Mouse (Mus musculus) thymus, postnatal 4 days (tissue): ENCODE data around the gene Mob3b.

Experiments
- DNase-seq: peaks from one replicate; pipeline ENCODE4 v3.0.0; 2021

The Mob3b gene

DNA sequence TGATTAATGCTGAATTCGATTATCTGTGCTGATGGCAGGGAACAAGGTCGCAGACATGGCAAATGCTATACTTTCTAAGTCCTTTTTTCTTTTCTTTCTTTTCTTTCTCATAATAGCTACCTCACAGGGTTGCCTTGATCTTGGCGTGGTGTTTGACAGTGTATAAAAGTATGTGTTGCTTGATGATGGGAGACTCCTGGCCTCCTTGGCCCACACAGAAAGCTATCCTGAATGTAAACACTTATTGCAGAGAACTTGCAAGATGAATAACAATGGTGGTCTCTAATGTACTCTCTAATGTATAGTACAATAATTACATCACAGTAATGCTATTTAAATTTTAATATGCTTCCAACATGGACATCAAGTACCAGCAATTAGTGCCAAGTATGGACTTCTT lies 96.9 kb downstream of the Mob3b start:
- DNase-seq = no peak

DNA sequence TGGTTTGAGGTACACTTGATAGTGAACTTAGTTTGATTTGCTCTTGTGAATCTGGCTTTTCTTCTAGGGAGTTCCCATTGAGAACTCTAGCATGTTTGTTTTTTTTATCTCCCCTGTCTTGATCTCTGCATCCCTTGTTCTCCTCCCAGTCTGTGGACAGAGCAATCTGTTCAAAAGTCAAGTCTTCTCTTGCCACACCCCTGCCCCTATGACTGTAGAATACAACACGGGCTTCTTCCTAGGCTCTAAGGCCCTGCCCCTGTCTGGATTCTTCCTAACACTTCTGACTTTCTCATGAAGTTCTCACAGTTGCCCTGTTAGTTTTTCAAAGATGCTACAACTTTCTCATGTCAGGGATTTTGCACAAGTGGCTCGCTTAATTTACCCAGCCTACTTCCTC lies 102.9 kb downstream of the Mob3b start:
- DNase-seq = no peak

DNA sequence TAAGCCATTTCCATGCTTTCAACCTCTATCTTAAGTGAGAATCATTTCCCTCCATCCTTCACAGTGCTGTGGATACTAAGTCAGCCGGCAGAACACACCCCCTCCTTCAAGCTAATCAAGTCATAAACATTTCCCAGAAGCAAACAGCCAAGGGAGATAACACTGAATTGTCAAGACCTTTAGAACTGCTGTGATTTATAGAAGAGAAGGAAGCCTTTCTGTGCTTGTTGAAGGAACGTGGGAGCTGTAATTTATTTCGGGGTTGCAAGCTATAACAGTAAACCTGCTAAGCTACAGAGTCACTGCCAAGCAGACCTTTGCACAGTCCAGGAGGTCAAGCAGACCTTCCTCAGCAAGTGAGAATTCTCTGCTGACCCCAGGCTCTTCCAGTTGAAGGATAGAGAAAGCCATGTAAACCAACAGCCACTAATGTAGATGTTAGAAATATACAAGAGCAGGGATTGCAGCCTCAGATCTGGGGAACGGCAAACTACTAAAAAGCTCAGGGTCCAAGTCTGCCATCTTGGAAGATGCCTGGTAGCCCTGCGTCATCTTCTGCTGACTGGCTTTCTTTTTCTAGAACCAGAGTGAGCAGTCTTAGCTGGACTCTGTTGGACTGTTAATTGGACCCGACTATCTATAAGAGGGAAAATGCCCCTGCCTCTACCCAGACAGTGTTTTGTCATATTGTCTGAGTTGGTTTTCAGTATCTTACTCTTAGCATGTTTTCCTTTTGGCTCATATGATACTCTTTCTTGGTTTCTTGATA lies 104.9 kb downstream of the Mob3b start:
- no peak for DNase-seq

GRCm38 (mm10) chr4:35051152-35051551 lies 106.1 kb downstream of the Mob3b start:
- no peak for DNase-seq

DNA sequence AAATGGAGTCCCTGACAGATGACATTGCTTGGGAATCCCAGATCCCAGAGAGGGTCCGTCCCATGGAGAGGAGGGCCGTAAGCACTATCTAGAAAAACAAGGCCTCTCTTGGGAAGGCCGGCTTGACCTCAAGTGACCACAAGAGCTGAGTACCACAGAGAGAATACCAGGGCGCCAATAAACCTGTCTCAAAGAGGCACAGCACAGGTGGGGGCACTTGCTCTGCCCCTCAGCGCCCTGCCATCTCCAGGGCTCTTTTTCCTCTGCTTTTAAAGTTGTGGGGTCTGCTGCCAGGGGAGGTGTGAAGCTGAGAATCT lies 107.6 kb downstream of the Mob3b start:
- no peak for DNase-seq

DNA sequence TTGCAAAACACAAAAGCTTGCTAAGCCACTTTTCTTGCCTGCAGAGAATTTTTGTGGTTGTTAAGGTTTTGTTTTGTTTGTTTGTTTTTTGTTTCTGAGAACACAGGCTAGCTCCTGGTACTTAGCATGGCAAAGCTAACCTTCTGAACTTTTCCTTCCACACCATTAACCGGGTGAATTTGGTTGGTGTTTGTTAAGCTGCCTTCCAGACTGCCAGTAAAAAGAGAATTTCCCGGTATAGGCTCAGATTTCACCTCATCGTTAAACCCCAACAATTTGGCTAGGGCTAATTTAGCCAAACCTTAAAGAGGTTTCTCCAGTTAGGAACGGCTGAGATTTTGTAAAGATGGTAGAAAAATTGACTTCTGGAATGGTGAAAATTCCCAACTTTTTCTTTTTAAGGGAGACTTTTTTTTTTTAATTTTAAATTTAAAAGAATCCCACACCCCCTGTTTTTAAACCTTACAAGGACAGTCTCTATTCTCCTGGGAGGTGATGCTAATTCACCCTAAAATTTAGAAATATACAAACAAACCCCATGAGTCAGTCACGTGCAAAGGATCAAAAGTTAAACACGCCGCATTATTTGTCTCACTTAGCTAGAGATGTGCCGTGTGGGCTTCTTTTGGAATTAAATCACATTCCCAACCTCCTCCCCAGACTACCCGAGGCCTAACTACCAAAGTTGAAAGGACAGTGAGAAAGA lies 108.1 kb downstream of the Mob3b start:
- DNase-seq = no peak

GRCm38 (mm10) chr4:35040896-35041295 lies 116.4 kb downstream of the Mob3b start:
- no peak for DNase-seq

DNA sequence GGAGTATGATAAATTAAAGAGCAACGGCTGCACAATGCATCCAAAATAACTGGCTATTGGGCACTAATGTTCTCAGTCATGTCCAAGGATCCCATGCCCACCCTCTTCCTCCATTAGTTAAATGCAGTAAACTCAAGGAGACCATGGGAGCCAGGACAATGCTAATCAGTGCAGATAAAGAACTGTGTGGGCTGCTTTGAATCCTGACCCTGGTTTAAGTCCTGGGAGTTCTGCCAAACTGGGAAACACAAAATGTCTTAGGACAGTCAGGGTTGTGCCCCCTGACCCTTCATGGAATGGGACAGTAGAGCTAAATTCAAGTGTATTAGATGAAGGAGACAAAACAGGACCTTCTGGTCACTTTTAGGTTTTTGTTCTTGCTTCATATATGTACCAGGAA lies 117.0 kb downstream of the Mob3b start:
- DNase-seq = no peak

DNA sequence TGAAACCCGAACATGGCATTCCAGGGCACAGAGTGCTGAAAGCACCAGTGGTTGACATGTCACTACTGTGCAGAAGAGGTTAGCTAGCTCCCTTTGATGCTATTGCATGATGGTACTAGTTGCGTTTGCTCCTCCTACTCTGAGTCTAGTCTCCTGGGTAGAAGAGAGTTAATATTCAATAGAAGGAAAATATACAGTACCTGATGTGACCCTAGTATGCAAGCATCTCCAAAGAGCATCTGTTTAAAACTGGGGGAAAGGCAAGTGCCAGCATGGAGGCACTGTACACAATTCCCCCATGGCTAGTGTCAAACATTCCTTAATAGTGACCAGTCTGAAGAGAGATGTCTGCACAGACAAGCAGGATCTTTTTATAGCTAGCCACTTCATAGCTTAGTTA lies 119.5 kb downstream of the Mob3b start:
- DNase-seq = no peak

GRCm38 (mm10) chr4:35034504-35035290 lies 122.6 kb downstream of the Mob3b start:
- no peak for DNase-seq

DNA sequence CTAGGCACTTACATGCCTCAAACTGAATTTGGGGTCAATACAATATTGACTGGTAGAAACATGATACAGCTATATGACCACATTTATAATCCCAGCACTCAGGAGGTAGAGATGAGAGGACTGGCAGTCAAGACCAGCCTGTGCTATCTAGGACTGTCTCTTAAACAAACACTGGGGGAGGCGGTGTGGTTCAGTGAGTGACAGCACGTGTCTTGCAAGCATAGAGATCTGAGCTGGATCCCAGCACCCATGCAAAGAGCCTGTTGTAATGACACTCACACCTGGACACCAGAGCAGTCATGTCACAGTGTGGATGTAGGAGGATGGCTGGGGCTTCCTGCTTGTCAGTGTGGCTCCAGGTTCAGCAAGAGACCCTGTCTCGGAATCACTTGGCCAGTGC lies 124.5 kb downstream of the Mob3b start:
- DNase-seq = no peak

DNA sequence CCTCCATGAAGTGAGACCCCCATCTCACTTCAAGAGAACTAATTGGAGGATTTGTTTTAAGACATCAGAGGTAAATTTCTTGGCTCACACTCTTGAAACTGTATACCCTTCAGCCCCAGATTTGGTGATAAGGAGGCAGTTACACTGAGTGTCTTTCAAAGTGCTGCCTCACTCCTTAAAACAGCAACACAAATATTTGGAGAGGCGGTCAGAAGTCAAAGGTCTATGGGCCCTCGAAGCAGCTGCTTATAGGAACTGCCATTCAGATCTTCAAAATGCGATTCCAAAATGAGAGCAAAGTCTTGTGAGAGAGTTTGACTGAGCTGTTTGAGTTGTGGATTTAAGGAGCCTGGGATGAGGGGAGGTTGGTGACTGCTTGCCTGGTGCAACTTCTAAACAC lies 125.7 kb downstream of the Mob3b start:
- DNase-seq = no peak

GRCm38 (mm10) chr4:35031141-35031540 lies 126.1 kb downstream of the Mob3b start:
- no peak for DNase-seq

DNA sequence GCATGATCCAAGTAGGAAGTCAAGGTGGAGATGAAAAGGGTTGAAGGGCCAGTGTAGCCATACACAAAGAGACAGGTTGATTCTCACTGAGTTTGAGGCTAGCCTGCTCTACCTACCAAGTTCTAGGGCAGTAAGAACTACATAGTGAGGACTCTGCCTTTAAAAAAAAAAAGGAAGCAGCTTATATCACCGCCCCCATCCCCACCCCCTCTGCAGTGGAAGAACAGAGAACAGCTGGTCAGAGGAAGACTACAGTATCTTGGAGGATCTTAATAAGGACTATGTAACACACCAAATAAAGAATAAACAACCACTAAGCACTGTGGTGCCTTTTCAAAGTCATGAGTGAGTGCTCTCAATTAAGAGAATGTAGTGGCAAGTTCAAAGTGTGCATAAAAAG lies 138.9 kb downstream of the Mob3b start:
- no peak for DNase-seq

GRCm38 (mm10) chr4:35012401-35013307 lies 144.6 kb downstream of the Mob3b start:
- DNase-seq = no peak

DNA sequence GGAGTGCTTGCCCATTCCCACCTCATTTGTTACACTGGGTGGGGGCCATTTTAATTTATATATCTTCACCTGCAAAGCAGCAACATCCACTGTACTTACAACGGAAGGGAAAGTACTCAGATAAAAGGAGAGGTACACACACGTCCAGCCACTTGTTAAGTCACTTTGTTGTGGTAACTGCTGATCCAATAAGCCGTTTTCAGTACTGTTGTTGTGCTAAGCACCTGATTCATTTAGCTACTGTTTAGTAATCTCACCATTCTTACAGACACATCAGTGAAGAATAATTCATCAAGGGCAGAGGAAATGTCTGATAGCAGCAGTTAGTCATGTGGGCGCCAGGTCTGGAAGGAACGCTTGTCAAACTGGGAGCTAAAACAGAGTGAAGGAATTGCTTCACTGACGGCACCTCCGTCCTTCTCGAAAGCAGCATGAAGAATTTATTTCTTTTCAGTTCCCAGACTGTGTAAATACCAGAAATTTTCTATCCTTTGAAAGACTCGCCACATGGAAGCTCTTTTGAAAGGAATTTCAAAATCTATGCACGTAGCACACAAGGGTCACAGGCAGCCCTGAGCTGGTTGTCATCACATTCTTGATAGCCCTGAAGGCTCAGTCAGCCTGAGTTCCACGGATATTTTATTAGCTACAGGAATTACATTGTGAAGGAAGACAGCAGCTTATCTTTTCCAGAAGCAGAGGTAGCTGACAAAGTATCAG lies 150.6 kb downstream of the Mob3b start:
- no peak for DNase-seq

GRCm38 (mm10) chr4:35006056-35006455 lies 151.2 kb downstream of the Mob3b start:
- DNase-seq = no peak

DNA sequence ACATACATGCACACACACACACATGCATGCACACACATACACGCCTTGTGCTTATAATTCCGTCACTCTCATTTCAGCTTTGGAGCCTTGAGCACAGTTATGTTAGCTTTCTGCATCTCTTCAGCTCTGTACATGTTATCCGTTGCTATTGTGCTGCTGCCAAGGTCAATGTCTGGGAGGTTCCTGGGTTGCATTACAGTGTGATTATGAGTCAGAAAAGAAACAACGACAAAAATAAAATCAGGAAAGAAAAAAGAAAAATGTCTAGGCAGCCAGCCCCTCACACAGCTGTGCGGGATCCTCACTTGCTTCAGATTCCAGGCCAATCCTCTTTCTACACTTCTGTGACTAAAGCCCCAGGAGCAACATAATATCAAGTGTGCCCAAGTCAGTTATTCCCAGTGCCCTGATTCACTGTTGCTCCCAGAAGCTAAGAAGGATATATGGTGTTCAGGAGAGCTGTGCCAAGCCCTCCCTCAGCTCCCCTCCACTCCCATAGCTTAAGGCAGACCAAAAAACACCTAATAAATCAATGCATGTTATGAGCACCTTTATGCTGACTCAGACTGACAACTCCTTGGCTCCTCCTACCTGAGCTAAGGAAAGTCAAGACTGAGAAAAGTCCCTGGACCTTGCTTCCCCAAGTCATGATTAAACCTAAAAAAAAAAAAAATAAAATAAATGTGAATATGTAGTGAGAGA lies 152.1 kb downstream of the Mob3b start:
- no peak for DNase-seq

DNA sequence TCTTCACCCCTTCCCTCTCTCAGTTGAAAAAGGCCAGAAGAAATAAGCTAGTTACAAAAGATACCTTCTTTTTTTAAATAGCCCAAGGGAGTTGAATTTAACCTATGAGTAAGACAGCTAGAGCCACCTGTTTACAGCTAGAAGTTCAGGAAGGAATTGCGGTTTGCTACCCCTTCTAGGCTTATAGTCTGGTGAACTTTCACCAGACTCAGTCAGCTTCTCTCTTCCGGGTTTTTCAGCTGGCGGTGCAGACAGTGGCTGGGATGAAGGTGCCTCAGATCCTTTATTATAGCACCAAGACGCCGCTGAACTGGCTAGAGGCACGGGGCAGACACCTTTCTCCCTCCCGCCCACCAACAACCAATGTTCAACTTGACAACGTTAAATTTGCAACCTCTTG lies 152.8 kb downstream of the Mob3b start:
- no peak for DNase-seq

DNA sequence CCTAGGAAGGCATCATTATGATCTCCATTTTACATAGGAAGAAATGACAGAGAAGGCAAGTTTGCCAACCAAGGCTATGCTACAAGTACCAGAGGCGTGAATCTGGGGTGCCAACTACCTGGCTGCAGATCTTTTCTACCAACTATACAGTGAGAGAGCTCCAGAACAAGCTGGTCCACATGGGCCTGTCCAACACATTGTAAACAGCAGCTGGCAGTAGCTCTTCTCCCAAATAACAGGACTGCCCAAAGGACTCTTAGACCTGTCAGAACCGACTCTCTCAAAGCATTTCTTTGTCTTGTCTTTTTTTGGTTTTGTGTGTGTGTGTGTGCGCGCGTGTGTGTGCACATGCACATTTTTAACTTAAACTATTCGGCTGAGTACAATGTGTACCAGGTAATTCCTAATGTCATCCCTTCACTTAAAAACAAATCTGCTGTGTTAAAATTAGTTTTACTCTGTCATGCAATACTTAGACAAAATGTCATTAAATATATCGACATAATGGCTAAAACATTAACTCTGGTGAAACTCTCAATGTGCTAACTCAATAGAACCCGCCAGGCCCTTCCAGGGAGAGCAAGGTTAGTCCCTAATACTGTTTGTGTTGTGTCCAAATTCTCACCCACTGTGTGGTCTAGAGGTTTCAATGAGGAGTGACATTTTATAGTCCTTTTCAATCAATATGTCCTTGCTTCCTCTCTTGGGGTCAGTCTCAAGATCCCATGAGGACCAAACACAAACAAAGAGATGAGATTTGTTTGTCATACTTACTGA lies 153.5 kb downstream of the Mob3b start:
- DNase-seq = no peak

DNA sequence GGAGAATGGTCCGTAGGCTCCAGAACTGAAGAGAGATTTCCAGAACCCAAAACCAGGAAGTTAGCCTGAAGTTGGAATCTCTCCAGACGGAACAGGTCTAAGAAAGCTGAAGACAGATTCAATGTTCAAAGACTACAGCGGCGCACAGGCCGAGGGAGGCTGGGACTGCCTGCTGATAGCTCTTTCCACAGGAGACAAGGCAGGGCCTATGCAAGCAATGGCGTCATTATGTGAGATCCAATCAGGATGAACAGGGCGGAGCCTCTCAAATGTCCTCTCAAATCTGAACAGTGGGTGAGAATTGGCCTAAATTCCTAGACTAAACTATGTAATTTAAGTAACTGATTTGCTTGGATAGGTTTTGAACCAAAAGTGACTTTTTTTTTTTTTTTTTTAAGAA lies 160.7 kb downstream of the Mob3b start:
- DNase-seq = no peak
